Mouse (Mus musculus): ENCODE measurements around the gene Rere. TPM values are rescaled to one million over a fixed set of nuclear protein-coding genes. Genes with fewer than 3 reads are reported as not detected.
"Not testable (repeated sequence)": the region's sequence is repeated elsewhere in the genome, so short reads cannot be mapped to it uniquely, and the experiment has no call there.

Gene Rere
- total RNA-seq, 2 experiments from 2014 or later = 85.3 to 88.9 TPM

DNA sequence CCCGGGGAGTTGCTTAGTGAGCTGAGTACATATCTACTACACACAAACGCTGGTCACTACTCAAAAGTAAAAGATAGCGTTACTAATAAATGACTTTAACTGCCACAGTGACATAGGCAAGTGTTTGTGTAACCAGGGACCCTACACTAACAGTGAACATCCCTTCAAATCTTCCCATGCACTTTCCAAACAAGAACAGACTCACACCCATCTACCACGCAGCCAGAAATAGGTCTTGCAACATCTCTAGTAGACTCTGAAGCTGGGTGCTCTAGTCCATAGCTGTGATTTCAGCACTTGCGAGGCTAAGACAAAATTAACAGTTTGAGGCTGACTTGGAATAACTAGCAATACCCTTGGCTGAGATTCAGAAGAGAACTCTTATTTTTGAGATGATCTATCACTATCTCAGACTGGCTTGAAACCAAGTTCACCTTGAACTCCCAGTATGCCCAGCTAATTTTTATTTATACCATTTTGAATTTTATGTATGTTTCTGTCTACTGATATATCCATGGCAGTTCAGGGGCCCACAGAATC is 31.6 kb upstream of the Rere start:
- intact Hi-C loops (cut with DNase I) = no loop called here
- DNase-seq (ENCODE audit: extremely low spot score in 1 of 2, low spot score in 2 of 2) = no peak

DNA sequence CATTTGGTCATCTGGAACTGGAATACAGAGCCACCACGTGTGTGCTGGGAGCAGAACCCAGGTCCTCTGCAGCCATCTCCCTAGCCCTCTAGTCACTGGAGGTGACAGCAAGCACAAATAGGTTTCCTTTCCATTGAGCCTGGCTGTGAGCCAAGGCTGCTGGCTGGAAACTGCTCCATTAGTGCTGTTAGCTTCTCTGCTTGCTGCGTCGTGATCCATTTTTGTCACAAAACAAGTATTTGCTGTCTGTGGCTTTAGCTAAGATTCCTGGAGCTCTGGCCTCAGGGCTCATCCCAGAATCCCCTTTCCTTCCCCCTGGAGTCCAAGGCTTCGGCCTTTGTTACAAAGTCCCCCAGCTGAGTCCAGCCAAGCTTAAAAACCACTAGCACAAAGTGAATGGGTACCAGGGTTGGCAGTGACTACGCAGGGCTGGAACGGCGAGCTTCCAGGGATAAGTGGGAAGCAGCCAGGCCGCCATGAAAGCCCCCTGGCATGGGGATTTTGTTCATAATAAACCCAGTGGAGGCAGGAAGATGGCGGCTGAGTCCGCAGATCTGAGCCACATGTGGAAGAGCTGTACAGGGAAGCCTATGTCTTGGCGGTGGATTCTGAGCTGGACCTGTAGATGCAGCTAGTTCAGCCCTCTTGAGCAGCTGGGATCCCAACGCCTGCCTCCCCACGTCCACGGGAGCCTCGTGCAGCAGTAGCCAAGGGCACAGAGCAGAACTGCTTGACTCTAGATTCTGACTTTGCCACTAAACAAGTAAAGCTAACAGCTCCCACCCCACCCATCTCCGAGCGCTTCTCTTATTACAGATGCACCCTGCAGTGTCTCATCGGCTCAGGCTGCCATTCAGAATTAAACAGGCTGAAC is 30.7 kb upstream of the Rere start:
- intact Hi-C loops (cut with DNase I) = no loop called here

DNA sequence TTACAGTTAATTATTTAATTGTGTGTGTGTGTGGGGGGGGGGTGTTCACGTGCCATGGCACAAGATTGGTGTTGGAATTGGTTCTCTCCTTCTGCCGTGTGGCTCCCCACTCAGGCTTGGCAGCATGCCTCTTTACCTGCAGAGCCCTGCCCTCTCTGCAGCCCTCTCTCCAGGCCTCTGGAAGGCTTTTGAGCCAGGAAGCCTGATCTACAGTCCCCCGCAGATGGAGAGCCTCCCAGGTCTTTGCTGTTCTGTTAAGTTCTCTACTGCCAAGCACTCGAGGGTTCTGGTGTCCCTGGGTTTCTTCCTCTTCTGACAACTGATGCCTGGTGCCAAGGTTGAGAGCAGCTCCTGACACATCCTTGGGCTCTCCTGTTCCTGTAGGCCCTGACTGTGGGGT is 27.0 kb upstream of the Rere start:
- DNase-seq (ENCODE audit: extremely low spot score in 1 of 2, low spot score in 2 of 2) = no peak
- intact Hi-C loops (cut with DNase I) = no loop called here

More for the DNA sequence above, 30.7 kb upstream of the Rere start:
- DNase-seq (ENCODE audit: extremely low spot score in 1 of 2, low spot score in 2 of 2) = peak; percentile 50 to 53

DNA sequence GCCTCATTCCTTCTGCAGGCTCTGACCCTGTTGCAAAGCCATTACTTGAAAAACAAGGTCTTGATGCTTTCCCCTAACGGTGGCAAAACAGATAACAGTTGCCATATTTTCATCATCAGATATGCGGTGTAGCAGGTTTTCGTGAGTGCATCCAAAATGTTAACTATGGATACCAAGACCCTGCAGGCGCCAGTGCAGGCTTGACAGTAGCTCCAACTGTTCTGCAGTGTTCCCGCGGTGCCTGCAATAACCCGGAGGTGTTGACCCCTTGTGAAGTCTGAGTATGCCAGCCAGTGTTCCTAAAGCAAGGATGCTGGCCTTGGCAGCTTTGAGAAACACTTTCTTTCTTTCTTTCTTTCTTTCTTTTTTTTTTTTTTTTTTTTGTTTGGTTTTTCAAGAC is 26.3 kb upstream of the Rere start:
- no peak for DNase-seq (ENCODE audit: extremely low spot score in 1 of 2, low spot score in 2 of 2)
- intact Hi-C loops (cut with DNase I) = no loop called here

DNA sequence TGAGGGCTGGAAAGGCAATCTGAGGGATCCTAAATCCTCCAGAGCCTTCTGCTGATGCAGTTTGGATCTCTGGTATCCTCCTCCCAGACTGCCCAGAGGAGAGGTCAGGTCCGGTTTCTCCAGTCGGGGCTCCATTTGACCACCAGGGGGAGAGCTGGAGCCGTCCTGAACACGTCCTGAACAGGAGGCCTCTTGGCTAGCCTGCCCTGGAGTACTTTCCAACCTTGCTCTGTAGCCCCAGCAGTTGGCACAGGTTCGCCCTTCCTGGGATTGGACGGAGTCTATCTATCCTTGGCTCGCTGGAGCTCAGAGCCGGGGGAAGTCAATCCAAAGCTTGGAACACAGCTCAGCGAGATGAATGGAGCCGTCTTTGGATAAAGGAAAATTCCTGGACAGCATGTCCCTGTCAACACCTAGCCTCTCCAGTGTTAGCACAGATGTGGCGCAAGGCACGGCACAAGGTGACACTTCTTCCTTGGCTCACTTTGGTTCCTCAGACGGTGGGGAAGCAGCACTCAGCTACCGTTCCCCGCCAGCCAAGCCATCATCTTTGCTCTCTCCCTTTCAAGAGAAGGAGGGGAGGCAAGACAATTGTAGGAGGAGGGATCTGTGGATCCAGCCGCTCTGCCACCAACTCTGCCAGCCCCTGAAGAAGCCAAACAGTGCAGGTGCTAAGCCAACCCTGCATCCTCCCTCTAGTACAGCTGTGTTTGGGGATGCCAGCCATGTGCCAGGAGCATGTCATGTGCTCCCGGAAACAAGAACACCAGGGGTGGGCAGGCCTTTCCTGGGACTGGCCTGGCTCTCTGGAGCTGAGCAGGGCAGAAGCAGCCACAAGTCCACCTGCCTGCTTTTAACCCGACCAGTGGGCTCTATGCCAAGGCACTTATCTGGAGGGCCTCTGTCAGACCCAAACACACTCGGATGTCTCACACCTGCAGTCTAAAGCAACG is 23.9 kb upstream of the Rere start:
- intact Hi-C loops (cut with DNase I) = no loop called here
- DNase-seq (ENCODE audit: extremely low spot score in 1 of 2, low spot score in 2 of 2) = peak; percentile 72 to 88

DNA sequence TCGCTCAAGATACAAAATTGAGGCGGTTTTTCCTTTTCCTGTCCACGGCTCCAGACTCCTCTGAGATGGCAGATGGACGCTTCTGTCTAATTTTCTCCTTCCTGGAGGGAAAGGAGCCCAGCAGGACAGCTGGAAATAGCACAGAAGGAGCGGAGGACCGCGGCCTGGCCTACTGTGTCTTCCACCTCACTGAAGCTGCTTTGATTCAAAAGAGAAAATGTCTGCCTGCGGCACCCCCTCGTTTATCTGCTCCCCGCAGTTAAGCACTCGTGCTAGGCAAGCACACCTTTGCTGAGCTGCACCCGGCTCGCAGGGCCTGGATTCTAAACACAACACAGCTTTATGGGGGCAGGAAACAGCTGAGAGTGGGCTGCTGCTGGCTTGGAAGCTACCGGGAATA is 23.1 kb upstream of the Rere start:
- intact Hi-C loops (cut with DNase I) = no loop called here
- no peak for DNase-seq (ENCODE audit: extremely low spot score in 1 of 2, low spot score in 2 of 2)

DNA sequence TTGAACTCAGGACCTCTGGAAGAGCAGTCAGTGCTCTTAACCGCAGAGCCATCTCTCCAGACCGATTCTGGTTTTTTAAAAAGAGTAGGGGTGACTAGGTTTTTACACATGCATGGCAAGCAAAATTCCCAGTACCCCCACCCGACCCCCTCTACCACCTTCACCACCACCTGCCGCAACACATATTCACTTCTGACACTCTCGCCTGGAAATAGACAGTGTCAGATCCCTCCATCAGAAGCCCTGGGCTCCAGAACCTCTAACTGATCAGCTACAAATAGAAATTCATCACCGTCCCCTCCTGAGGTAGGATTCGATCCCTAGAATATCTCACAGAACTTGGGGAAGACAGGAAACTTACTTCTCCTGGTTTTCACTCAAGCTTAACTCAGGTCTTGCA is 21.9 kb upstream of the Rere start:
- intact Hi-C loops (cut with DNase I) = no loop called here

DNA sequence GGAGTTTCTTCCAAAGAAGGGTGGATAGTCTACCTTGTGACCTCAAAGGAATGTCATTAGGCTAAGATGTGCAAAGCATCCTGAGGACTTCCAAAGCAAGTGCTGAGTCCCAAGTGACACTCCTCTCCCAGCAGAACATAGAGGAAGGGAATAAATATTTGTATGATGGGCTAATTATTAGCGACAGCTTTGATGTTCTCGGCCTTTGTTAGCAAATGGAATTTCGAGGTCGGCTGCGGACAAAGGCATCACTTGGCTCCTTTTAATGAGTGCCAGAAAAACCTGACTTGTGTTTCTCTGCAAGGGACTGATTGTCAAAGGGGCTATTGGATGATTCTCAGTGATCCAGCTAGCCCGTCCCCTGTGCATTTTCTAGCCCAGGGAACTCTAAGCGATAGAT is 21.3 kb upstream of the Rere start:
- intact Hi-C loops (cut with DNase I) = loop anchor here (10.0 kb wide), 1 partner anchor 205 kb away; no protein-coding TSS in a partner anchor
- no peak for DNase-seq (ENCODE audit: extremely low spot score in 1 of 2, low spot score in 2 of 2)

More for the DNA sequence above, 21.9 kb upstream of the Rere start:
- no peak for DNase-seq (ENCODE audit: extremely low spot score in 1 of 2, low spot score in 2 of 2)

DNA sequence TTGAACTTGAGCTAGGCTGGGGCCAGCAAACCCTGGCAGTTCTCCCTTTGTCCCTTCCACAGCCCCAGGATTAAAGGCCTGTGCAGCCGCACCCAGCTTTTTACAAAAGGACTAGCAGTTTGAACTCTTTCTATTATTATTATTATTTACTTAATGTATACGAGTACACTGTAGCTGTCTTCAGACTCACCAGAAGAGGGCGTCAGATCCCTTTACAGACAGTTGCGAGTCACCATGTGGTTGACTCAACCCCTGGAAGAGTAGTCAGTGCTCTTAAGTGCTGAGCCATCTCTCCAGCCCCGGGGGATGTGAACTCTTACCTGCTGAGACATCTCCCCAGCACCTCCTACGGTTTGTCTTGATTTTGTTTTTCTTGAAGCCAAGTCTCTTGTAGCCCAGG is 20.7 kb upstream of the Rere start:
- intact Hi-C loops (cut with DNase I) = loop anchor here (10.0 kb wide), 1 partner anchor 204 kb away; no protein-coding TSS in a partner anchor
- DNase-seq (ENCODE audit: extremely low spot score in 1 of 2, low spot score in 2 of 2) = no peak

DNA sequence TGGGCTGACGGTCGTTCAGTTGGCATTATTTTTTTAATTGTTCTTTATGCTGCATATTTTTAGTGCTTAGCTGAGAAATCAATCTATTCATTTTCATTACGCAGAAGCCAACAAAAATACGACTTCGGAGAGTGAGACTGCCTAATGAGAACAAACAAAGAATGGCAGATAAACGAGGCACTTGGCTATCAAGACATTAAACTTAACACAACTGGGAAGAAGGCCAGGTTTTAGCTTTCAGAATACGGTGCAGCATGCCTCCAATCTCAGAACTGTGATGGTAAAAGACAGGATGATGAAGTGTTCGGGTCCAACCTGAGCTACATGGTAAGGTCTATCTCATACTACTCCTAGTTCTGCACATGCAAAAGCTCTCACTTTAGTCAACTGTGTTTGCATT is 19.1 kb upstream of the Rere start:
- DNase-seq (ENCODE audit: extremely low spot score in 1 of 2, low spot score in 2 of 2) = no peak
- intact Hi-C loops (cut with DNase I) = loop anchor here (10.0 kb wide), 1 partner anchor 202 kb away; no protein-coding TSS in a partner anchor

DNA sequence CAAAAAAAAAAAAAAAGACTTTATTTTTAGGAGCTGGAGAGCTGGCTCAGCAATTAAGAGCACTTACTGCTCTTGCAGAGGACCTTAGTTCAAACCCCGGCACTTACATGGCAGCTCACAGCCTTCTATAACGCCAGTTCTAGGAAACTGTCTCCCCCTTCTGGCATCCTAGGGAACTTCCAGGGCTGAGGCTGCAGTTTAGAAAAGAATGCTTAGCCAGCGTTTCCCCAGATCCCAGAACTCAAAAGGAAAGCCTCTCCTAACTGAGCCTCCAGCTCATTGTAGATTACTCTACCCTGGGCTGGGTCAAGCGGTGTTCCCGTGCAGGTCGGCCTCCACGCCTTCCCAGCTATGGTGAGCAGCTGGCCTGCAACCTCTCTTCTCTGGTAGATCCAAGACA is 16.5 kb upstream of the Rere start:
- intact Hi-C loops (cut with DNase I) = loop anchor here (10.0 kb wide), 1 partner anchor 200 kb away; no protein-coding TSS in a partner anchor
- DNase-seq (ENCODE audit: extremely low spot score in 1 of 2, low spot score in 2 of 2) = no peak

DNA sequence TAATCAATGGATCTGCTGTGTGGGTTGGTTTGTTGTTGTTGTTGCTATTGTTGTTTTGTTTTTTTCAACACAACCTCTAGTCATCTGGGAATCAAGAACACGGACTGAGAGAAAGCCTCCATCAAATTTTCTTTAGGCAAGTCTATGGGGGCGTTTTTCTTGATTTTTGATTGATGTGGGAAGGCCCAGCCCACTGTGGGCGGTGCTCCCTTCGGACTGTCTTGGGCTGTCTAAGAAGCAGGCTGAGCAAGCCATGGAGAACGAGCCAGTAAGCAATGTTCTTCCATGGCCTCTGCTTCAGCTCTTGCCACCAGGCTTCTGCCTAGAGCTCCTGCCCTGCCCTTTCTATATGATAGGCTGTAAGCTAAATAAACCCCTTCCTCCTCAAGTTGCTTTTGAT is 16.0 kb upstream of the Rere start:
- DNase-seq (ENCODE audit: extremely low spot score in 1 of 2, low spot score in 2 of 2) = no peak
- intact Hi-C loops (cut with DNase I) = loop anchor here (10.0 kb wide), 1 partner anchor 199 kb away; no protein-coding TSS in a partner anchor

DNA sequence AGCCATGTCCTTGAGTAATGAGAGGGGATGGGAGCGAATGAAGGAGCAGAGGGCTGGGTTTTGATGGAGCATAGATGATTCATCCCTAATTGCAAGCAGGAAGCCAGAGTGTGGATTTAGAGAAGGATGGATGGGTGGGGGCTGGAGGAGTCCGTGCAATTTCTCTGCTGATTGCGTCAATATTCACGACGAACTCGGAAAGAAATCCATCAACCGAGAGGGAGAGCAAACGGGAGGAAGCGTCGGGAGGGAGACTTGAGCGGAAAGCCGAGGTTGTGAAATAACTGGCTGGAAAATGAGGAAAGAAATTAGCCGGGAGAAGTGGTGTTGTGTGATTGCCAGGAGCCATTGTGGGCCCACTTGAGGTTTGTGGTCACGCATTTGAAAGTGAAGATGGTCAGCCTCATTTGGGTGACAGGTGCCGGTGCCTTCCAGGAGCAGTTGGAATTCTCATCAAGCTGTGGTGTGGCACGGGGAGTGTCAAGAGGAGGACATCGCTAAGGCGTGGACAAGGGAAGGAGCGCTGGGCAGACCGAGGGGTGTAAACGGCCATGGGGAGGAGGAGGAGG is 14.7 kb upstream of the Rere start:
- intact Hi-C loops (cut with DNase I) = loop anchor here (10.0 kb wide), 1 partner anchor 198 kb away; no protein-coding TSS in a partner anchor
- DNase-seq (ENCODE audit: extremely low spot score in 1 of 2, low spot score in 2 of 2) = no peak

DNA sequence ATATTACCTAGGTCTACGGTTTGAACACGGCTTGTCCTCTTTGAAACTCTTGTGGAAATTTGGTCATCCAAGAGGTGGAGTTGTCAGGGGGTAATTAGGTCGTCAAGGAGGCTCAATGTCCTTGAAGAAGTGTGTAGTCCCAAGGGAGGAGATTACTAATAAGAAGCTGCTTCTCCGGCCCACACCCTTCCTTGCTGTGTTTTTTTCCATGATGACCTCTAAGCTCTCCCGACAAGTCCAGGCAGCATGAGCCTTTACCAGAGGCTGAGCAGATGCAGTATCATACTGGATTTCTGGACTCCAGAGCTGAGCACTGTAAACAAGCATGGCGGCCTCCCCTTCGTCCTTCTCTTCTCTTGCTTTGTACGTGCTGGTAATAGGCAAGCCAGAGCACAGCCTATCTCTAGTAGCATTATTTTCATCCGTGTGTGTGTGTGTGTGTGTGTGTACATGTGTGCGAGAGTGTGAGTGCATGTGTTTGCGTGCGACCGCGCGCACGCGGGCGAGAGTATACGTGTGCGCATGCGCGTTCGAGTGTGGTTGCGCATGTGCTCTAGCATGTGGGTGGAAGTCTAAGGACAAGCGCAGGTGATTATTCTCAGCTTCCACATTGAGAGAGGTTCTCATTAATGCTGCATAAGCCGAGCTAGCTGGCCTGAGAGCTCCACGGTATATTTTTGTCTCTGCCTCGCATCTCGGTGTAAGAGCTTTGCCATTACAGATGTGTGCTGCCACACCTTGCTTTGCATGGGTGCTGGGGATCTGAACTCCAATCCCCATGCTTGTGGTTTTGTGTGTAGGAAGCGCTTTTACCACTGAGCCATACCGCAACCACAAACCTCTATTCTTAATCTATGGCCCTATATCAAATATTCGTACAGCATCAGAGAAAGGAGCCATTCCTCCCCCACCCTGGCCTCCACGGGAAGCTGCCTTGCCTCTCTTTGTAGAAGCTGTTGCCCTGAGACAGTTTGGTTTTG is 12.5 kb upstream of the Rere start:
- intact Hi-C loops (cut with DNase I) = loop anchor here (10.0 kb wide), 1 partner anchor 196 kb away; no protein-coding TSS in a partner anchor
- no peak for DNase-seq (ENCODE audit: extremely low spot score in 1 of 2, low spot score in 2 of 2)

DNA sequence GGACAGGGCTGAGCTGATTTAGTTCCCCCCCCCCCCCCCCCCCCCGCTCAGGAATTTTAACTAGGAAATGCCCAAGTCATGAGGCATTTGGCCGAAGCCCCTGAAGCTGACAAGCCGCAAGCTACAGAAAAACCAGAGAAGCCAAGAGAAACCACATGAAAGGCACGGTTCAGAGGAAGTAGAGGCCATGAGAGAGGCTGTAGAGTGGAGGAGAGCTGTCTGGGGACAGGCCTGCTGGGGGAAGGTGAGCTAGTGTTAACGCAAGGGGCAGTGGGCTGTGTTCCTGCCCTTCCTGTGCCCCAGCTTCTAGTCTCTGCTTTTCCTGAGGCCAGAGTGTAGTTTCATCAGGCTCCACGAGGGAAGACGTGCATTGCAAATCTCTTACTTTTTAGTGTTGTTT is 11.8 kb upstream of the Rere start:
- intact Hi-C loops (cut with DNase I) = loop anchor here (10.0 kb wide), 1 partner anchor 195 kb away; no protein-coding TSS in a partner anchor
- DNase-seq (ENCODE audit: extremely low spot score in 1 of 2, low spot score in 2 of 2) = no peak

DNA sequence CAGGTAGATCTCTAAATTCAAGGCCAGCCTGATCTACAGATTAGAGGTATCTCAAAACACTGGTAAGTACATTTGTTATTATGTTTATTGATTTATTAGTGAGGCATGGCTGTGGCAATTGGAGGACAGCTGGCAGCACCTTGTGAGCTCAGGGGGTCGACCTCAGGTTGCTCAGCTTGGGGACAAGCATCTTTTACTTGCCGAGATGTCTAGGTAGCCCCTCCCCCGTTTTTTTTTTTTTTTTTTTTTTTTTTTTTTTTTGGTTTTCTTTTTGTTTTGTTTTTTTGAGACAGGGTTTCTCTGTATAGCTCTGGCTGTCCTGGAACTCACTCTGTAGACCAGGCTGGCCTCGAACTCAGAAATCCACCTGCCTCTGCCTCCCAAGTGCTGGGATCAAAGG is 10.7 kb upstream of the Rere start:
- DNase-seq (ENCODE audit: extremely low spot score in 1 of 2, low spot score in 2 of 2); intact Hi-C loops (cut with DNase I): not testable (repeated sequence)

DNA sequence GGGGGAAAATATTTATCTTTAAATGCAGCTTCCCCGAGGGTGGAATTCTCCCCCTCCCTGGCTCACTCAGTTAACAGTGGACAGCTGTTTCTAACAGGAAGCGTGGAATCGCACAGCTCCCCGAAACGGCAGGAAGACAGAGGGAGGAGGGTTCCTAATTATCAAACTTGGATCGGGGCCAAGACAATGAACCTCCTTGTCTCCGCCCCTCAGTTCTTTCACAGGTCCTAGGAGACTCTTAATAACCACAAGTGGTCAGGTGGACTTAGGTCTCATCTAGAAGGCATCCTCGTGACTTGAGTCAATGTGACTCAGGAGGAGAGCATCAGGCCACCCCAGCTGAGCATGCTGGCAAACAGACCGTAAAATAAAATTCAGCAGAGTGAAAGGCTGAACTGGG is 8.7 kb upstream of the Rere start:
- no peak for DNase-seq (ENCODE audit: extremely low spot score in 1 of 2, low spot score in 2 of 2)
- intact Hi-C loops (cut with DNase I) = no loop called here

DNA sequence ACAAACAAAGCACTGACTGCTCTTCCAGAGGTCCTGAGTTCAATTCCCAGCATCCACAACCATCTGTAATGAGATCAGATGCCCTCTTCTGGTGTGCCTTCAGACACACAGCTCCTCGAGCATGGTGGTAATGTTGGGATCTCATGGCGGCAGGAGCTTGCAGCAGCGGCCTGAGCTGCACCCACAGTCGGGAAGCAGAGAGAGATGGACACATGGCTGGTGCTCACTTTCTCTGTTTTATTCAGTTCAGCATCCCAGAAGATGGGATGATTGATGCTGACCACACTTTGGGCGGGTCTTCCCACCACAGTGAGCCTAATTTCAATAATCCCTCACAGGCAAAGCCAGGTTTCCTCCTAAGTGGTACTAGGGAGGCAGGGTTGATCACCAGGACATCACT is 5.9 kb upstream of the Rere start:
- intact Hi-C loops (cut with DNase I) = no loop called here
- no peak for DNase-seq (ENCODE audit: extremely low spot score in 1 of 2, low spot score in 2 of 2)
